Comparison of ENCODE assay signal across 9 mouse cellular contexts in the genomic region with DNA sequence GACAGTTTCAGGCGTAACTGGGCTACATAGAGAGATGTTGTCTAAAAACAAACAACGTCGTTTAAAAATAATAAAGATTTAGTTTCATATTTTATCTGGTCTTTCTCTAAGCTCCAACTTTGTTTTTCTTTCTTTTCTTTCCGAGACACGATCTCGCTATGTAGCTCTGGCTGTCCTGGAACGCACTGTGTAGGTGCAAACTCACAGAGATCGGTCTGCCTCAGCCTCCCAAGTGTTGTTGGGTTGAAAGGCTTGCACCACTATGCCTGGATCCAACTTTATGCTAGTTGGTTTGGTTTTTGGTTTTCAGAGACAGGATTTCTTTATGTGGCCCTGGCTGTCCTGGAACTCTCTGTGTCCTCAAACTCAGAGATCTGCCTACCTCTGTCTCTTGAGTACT. TPM values are rescaled to one million over a fixed set of nuclear protein-coding genes. Genes with fewer than 3 reads are reported as not detected.
DNase-seq lines count a peak whose midpoint lies in the region; ATAC-seq lines count a peak whose summit lies in the region.
"Had no signal": no experiment of that assay in that cellular context is flagged by ENCODE, and none has a peak within 500 bp of the region (broad histone marks: within the 10 kb centered on the region; RNA-seq: fewer than 3 reads in every experiment).

No protein-coding gene starts in this region.

- peak overlapping the region; percentile 68 for H3K9ac ChIP-seq in kidney, embryonic 16.5 days (replicated peaks; ENCODE audit: low read length)
- H3K9ac ChIP-seq in hindbrain, embryonic 16.5 days (ENCODE audit: low read depth, low read length) = peak overlapping the region; percentile 60; the same call in 1 of the 2 replicates
- 0 out of 2 replicates have a peak overlapping the region, but pooled peaks have one; percentile 37 for H3K9ac ChIP-seq in midbrain, embryonic 15.5 days

- H3K4me1 ChIP-seq in kidney, embryonic 16.5 days (ENCODE audit: insufficient read depth, low read length) = peaks cover 22% of the 10 kb centered on the region; the same call in 1 of the 2 replicates
- H3K4me1 ChIP-seq in hindbrain, embryonic 16.5 days (ENCODE audit: control insufficient read depth, insufficient read depth, low read depth, low read length) = peaks cover 15% of the 10 kb centered on the region
- peaks cover 24% of the 10 kb centered on the region for H3K4me1 ChIP-seq in midbrain, embryonic 15.5 days

- peak overlapping the region; percentile 94 for H3K4me3 ChIP-seq in kidney, embryonic 16.5 days (ENCODE audit: low read length)
- peak overlapping the region; percentile 98 for H3K4me3 ChIP-seq in hindbrain, embryonic 16.5 days (ENCODE audit: low read length)
- H3K4me3 ChIP-seq in midbrain, embryonic 15.5 days = peak overlapping the region; percentile 98

- no peaks in the 10 kb centered on the region for H3K27me3 ChIP-seq in kidney, embryonic 16.5 days (ENCODE audit: insufficient read depth, low read length)
- H3K27me3 ChIP-seq in hindbrain, embryonic 16.5 days (replicated peaks; ENCODE audit: control insufficient read depth, insufficient read depth, low read length) = no peaks in the 10 kb centered on the region
- no peaks in the 10 kb centered on the region for H3K27me3 ChIP-seq in midbrain, embryonic 15.5 days (replicated peaks)

- no peak for DNase-seq in kidney, postnatal 36 days
- peak; percentile 26 for DNase-seq in c-Kit-positive CD71-positive TER-119-positive erythroid progenitor cells, embryonic 14.5 days (ENCODE audit: low spot score)
- no peak for DNase-seq in B cell, adult 2 months
- no peak for DNase-seq in ovary, postnatal 14 days (ENCODE audit: low spot score)
- no peak for DNase-seq in adrenal gland, adult 18-20 months (ENCODE audit: low spot score in 2 of 2)
- DNase-seq: kidney, adult 18-20 months had no signal

- H3K4me2 ChIP-seq in kidney, embryonic 16.5 days (replicated peaks; ENCODE audit: low read depth, low read length) = peak overlapping the region; percentile 66
- peak overlapping the region; percentile 71 for H3K4me2 ChIP-seq in hindbrain, embryonic 16.5 days (ENCODE audit: low read length)
- peak overlapping the region; percentile 79 for H3K4me2 ChIP-seq in midbrain, embryonic 15.5 days

- peaks cover 9% of the 10 kb centered on the region; the same call in 1 of the 2 replicates for H3K36me3 ChIP-seq in kidney, embryonic 16.5 days (ENCODE audit: insufficient read depth, low read length)
- 0 out of 2 replicates have a peak, but pooled peaks cover 3% of the 10 kb centered on the region for H3K36me3 ChIP-seq in hindbrain, embryonic 16.5 days (ENCODE audit: control insufficient read depth, insufficient read depth, low read length)
- no peaks in the 10 kb centered on the region for H3K36me3 ChIP-seq in midbrain, embryonic 15.5 days (replicated peaks)

- no peaks in the 10 kb centered on the region for H3K9me3 ChIP-seq in kidney, embryonic 16.5 days (ENCODE audit: low read length)
- no peaks in the 10 kb centered on the region for H3K9me3 ChIP-seq in hindbrain, embryonic 16.5 days (ENCODE audit: control insufficient read depth, low read length)
- H3K9me3 ChIP-seq in midbrain, embryonic 15.5 days = no peaks in the 10 kb centered on the region

- peak overlapping the region; percentile 61; the same call in 1 of the 2 replicates for H3K27ac ChIP-seq in kidney, embryonic 16.5 days (ENCODE audit: low read length)
- no peak overlapping the region for H3K27ac ChIP-seq in hindbrain, embryonic 16.5 days (ENCODE audit: low read depth, low read length)
- no peak overlapping the region for H3K27ac ChIP-seq in midbrain, embryonic 15.5 days

- ATAC-seq in kidney, embryonic 16.5 days (ENCODE audit: low FRiP score, low TSS enrichment) = no peak
- ATAC-seq in hindbrain, embryonic 16.5 days = no peak
- ATAC-seq in midbrain, embryonic 15.5 days (replicated peaks) = no peak

- WGBS in kidney, embryonic 16.5 days = 75% methylated on average over 8 of the region's 8 CpGs
- WGBS in hindbrain, embryonic 16.5 days = 84% methylated on average over 8 of the region's 8 CpGs
- WGBS in midbrain, embryonic 15.5 days = 84% methylated on average over 8 of the region's 8 CpGs

RNA-seq across cellular contexts. Expression of gene Tubd1, which starts 0.8 kb away (rescaled TPM):
- 11.4 and 13.6 TPM in 2 replicates for polyA plus RNA-seq in kidney, embryonic 16.5 days (2015; fragmentation: Nextera tagmentation; extraction: Ambion mirVana)
- polyA plus RNA-seq in hindbrain, embryonic 16.5 days (2015; fragmentation: Nextera tagmentation; extraction: Ambion mirVana) = 6.5 and 7.7 TPM in 2 replicates
- polyA plus RNA-seq in midbrain, embryonic 15.5 days (2015; fragmentation: Nextera tagmentation; extraction: Ambion mirVana) = 6.8 and 6.9 TPM in 2 replicates
- total RNA-seq in adrenal gland, adult 18-20 months (2021) = 1 to 10 TPM; 6.2 to 7.7 TPM

RNA-seq across cellular contexts. Expression of gene Rps6kb1, which starts 1.0 kb away (rescaled TPM):
- polyA plus RNA-seq in kidney, embryonic 16.5 days (2015; fragmentation: Nextera tagmentation; extraction: Ambion mirVana) = 51.6 and 62.1 TPM in 2 replicates
- polyA plus RNA-seq in hindbrain, embryonic 16.5 days (2015; fragmentation: Nextera tagmentation; extraction: Ambion mirVana) = 53.0 and 53.1 TPM in 2 replicates
- polyA plus RNA-seq in midbrain, embryonic 15.5 days (2015; fragmentation: Nextera tagmentation; extraction: Ambion mirVana) = 49.5 and 53.2 TPM in 2 replicates
- 10 to 100 TPM; 31.9 to 43.7 TPM for total RNA-seq in adrenal gland, adult 18-20 months (2021)
